Mouse (Mus musculus) embryo, embryonic 10.5 days (tissue): Measurements from ENCODE around the gene Zfp36l2.

Experiments
- DNase-seq: peaks from one replicate; pipeline ENCODE4 v3.0.0-alpha.2; 2015; ENCODE audit warnings: low spot score

Gene Zfp36l2

GRCm38 (mm10) chr17:84177481-84177880, 10.3 kb downstream of the Zfp36l2 start:
- DNase-seq, result peak; percentile 40

- no peak for DNase-seq
Measured at GRCm38 (mm10) chr17:84176446-84176845, 11.3 kb downstream of the Zfp36l2 start.

DNA sequence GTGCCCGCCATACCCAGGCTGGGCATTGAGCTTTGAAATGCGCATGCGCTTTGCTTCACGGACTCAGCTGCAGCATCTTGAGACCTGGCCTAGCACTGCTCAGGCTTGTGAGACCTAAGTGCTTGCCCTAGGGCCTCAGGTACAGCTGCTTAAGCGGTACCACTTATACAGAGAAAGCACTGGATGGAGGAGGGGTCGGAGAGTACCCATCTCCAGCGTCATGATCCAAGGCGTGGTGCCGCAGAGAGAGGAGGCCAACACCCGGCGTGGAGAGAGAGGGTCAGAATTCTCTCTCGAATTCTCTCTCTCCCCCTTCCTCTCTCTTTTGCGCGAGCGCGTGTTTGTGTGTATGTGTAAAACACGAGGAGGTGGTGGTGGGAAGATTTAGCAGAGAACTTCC, 12.6 kb downstream of the Zfp36l2 start:
- DNase-seq, result no peak

DNA sequence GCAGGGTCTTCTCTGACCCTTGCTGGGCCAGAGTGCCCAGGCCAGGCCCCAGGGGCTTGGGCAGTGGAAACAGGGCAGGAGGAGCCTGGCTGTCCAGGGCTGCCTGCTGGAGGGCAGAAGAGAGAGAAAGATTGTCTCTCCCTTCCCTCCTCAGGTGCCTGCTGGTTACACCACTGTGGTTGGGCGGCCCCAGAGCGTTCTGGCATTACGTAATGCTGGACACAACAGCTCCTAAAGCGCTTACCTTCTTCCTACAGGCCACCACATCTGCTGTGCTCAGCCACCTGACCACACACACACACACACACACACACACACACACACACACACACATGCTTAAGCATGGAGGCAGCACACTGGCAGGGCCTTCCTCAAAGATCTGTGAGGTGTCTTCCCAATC, 20.4 kb downstream of the Zfp36l2 start:
- DNase-seq, result no peak

- DNase-seq, result no peak
Measured at GRCm38 (mm10) chr17:84166135-84166860, 21.4 kb downstream of the Zfp36l2 start.

- no peak for DNase-seq
Measured at GRCm38 (mm10) chr17:84165735-84166134, 22.0 kb downstream of the Zfp36l2 start.

DNA sequence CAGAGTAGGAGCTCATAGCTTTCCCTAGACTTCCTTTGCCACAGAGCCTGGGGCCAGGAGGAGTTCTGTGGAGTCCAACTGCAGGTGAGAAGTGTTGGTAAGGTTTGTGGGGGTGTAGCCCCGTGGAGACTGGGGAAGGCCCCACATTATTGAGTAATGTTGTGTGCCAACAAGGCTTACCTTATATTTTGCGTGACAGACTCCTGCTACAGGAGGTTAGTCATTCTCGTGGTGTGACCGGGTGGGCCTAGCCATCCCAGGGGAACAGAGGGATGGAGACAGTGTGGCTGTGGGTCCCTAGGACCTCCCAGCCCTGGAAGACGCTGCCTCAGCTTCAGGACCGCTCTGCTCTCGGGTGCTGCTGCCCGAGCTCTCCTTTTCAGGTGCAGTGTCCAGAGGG, 23.6 kb downstream of the Zfp36l2 start:
- DNase-seq, result no peak

- DNase-seq, result no peak
Measured at GRCm38 (mm10) chr17:84163066-84163785, 24.5 kb downstream of the Zfp36l2 start.

- no peak for DNase-seq
Measured at GRCm38 (mm10) chr17:84162211-84162760, 25.5 kb downstream of the Zfp36l2 start.

DNA sequence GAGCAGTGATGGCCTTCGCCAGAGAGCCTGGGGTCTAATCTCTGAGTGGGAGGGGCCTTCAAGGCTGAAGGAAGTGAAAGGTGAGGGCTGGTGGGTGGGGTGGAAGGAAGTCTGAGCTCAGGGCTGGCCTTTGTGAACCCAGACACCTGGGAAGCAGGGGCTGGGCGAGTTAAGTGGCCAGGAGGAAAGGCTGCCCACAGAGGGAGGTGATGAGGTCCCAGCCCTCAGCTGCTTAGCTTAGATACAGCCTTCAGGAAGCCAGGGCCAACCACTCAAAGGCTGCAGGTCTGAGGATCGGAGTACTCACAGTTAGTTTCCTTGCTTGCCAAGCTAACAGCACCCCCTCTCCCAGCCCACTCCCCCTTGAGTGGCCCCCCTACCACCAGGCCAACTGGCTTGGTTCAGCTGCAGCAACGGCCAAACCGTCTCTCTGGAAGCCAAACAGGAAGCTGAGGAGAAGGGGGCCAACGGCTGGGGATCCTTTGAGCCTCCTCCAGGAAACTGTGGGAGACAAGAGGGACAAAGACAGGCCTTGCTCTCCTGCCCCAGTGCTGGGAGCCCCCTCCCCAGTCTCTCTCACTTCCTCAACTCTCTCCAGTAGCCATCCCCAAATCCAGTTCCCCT, 26.4 kb downstream of the Zfp36l2 start:
- DNase-seq, result no peak

GRCm38 (mm10) chr17:84158891-84159290, 28.9 kb downstream of the Zfp36l2 start:
- no peak for DNase-seq

DNA sequence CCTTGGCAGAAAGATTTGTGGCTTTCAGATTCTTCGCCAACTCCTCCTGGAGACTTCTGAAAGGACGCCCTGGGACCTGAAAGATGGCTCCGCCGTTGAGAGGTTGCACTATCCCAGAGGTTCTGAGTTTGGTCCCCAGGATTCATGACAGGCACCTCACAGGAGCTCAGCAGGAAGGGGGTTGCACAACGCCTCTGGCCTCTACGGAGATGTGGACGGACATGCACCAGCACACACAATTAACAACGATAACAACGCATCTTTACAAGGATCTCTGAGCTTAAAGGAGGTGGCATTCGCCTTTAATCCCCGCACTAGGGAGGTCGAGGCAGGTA, 29.3 kb downstream of the Zfp36l2 start:
- DNase-seq, result no peak

- DNase-seq, result no peak
Measured at GRCm38 (mm10) chr17:84157743-84158460, 29.8 kb downstream of the Zfp36l2 start.

DNA sequence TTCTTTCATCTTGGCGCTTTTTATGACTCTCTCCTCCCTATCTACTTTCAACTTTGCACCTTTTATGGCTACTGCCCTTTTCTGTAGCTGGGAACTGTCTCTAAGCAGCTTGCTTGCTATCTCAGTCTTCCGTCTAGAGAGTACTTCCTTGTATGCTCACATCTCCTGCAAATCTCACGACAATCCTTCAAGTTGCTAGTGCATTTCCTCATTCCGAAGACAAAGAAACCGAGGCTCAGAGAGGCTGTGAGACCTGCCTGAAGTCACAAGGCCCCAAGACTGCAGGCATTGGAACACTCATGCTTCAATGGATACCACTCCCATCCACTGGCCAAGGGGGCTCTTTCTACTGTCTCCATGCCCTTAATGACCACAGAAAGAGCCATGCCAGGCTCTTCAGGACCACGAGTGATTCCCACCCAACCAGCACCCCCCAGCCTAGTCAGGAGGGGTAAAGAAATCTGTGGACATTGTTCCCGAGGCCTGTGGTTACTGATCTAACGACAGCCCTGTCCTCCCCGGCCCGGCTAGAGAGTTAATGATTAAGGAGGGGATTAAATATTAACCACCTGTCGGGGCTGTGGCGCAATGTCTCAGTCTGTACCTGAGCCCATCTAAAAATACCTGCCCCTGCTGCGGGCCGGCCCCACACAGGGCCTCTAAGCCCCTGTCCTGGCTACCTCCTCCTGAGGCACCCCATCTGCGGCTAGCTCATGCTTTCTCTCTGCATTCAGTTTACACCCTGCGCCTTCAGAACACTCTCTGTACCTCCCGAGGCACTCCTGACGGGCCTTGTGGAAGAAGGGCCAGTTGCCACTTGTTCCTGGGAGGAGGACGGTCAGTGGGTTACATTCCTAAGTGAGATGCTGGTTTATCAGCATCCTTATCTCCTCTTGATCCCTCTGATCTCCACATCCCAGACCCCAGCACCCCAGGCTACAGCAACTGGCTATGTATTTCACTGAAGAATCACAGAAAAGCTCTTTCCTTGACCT, 30.7 kb downstream of the Zfp36l2 start:
- DNase-seq, result no peak

DNA sequence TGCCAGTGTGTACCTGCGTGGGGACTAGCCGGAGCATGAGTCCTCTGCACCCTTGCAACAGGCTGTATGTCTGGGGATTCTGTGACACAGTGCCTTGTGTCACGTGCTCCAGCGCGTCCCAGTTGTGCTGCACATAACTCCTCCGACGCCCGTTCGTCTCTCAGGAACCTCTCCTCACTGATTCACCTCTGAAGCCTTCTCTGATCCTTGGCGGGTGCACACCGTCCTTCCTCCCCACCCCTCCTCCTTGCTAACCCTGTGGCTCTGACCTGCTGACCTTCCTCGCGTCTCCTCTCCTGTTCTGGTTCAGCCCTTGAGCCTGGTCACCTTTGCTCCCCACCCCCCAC, 31.5 kb downstream of the Zfp36l2 start:
- DNase-seq, result no peak

GRCm38 (mm10) chr17:84155516-84156226, 32.1 kb downstream of the Zfp36l2 start:
- no peak for DNase-seq

DNA sequence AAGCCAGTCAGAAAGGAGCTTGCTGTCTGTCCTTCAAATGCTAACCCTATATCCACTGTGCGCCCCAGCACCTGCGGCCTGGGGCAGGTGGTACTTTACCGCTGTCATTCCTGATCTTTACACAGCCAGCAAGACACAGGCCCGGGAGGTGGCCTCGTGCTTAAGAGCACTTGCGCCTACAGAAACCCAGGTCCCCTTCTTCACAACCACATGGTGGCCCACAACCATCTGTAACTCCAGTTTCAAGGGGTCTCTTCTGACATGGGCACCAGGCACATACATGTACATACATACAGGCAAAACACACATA, 32.8 kb downstream of the Zfp36l2 start:
- no peak for DNase-seq

DNA sequence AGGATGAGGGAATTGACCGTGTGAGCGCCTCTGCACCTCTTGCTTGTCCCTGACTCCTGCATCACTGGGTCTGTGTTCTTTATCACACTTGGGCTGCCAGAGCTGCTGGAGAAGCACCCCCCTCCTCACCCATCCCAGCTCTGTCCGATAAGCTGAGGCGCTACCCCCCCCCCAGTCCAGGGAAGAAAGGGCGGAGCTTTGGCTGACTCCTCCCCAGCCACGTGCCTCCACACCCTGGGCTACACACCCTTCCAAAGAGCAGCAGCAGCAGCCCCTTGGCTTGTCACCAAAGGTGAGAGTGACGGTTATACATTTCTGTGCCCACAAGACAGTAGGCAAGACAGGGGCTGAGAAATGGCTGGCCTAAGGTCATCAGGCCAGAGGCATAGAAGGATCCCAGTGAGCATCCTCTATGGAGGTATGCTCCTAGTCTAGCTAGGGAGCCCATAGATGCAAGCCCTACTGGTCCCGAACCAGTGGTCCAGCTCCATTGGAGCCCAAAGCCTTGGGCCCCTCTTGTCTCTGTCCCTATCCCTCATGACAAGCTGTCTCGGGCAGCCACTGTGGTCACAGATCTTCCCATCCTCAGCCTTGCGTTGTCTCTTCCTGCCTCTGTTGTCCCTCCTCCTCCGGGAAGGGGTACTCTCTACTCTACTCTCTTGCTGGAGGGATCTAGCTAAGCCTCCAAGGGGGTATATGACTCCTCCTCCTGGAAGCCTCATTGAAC, 33.3 kb downstream of the Zfp36l2 start:
- no peak for DNase-seq

DNA sequence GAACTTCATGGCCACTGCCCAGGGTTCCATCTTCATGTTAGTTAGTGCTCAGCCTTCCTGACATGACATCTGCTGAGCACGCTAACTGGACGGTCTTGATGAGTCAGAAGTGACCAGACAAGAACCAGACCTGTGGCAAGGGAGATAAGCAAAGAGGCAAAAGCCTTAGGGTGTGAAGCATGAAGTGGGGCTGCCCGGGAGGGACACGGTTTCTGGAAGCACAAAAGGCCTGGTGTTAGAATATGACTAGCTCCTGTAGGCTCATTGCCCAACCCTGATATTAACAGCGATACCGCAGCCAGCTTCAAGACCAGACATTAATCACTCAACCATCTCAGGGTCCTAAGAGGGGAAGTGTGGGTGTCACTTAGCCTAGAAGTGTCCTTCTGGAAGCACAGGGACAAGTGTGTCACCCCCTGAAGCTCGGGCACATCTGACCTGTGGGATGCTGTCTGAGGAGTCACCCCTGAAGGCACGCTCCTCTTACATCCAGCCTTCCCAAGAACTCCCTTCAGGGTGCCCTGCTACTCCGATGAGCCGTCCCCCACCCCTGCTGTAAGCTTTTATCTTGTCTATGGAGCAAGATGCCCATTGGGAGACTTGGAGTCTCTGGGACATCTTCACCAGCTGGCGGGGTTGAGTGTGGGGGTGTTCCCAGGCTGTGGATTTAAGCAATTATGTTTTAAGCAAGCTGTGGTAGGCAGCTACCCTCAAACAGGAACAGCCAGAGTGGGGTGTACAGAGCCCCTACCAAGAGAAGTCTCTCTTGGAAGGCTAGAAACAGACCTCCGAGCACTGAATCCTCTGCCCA, 34.6 kb downstream of the Zfp36l2 start:
- DNase-seq, result no peak
